Mouse (Mus musculus) CH12.LX (cell line): ENCODE measurements around the gene Vps26b. TPM values are rescaled to one million over a fixed set of nuclear protein-coding genes. Genes with fewer than 3 reads are reported as not detected.

Experiments used
- DNase-seq: peaks from one replicate; pipeline ENCODE4 v3.0.0-alpha.2; 2013; ENCODE audit errors: extremely low read depth
- H3K27ac ChIP-seq: 2 replicates; pipeline ENCODE4 v1.5.1; 2012; ENCODE audit warnings: low read depth, mild to moderate bottlenecking, control low read depth, moderate library complexity; ENCODE audit not compliant: insufficient read depth
- H3K27me3 ChIP-seq: replicated peaks from 2 replicates; pipeline ENCODE3; 2012; ENCODE audit warnings: inconsistent platforms
- H3K36me3 ChIP-seq, 2 experiments: replicated peaks in 1 of 2; 2 replicates each; pipeline versions ENCODE3 to v1.6.1; 2012; ENCODE audit warnings: inconsistent platforms in 1 of 2, low read length in 1 of 2, mild to moderate bottlenecking in 1 of 2, mixed read lengths in 1 of 2, moderate library complexity in 1 of 2; ENCODE audit not compliant: control insufficient read depth in 1 of 2, insufficient read depth in 1 of 2
- H3K4me1 ChIP-seq, 2 experiments: 2 replicates each; pipeline ENCODE4 v1.6.1; 2012; ENCODE audit warnings: inconsistent platforms in 1 of 2, moderate library complexity in 1 of 2; ENCODE audit not compliant: insufficient read depth in 2 of 2, control insufficient read depth in 1 of 2
- H3K4me2 ChIP-seq: 2 replicates; pipeline ENCODE4 v1.6.1; 2012; ENCODE audit warnings: low read depth, mild to moderate bottlenecking, control low read depth; ENCODE audit not compliant: poor library complexity, insufficient read depth, severe bottlenecking
- H3K4me3 ChIP-seq, 3 experiments: fragments of 150-350 bp in 1 of 3; sonication (generic) in 1 of 3; replicated peaks in 1 of 3; 2 replicates each; pipeline versions ENCODE3 to v1.5.1; 2011 to 2012; ENCODE audit warnings: low read depth in 2 of 3, low read length in 2 of 3, mild to moderate bottlenecking in 2 of 3, moderate library complexity in 2 of 3, control low read depth in 1 of 3, improper control_type of control experiment in 1 of 3, inconsistent platforms in 1 of 3, mixed read lengths in 1 of 3; ENCODE audit not compliant: poor library complexity in 1 of 3
- H3K79me2 ChIP-seq: replicated peaks from 2 replicates; pipeline ENCODE4 v1.6.1; 2012; ENCODE audit warnings: mild to moderate bottlenecking, moderate library complexity; ENCODE audit not compliant: control insufficient read depth, poor library complexity, insufficient read depth, severe bottlenecking; ENCODE audit errors: extremely low read depth
- H3K9ac ChIP-seq: 2 replicates; pipeline ENCODE4 v1.6.1; 2012; ENCODE audit warnings: low read depth, mild to moderate bottlenecking, control low read depth, moderate library complexity; ENCODE audit not compliant: insufficient read depth
- H3K9me3 ChIP-seq: replicated peaks from 2 replicates; pipeline ENCODE3; 2012; ENCODE audit warnings: low read length, inconsistent platforms, mixed read lengths
- CHD2 ChIP-seq: IDR thresholded peaks from 2 replicates; pipeline ENCODE4 v1.6.1; 2011; ENCODE audit warnings: low read length, improper control_type of control experiment
- EP300 ChIP-seq: IDR thresholded peaks from 2 replicates; pipeline ENCODE4 v1.6.1; 2011; ENCODE audit warnings: low read length, improper control_type of control experiment
- ETS1 ChIP-seq: conservative IDR thresholded peaks from 2 replicates; pipeline ENCODE4 v1.6.1; 2012; ENCODE audit warnings: low read depth, mild to moderate bottlenecking, inconsistent platforms, low read length, improper control_type of control experiment, moderate library complexity
- JUND ChIP-seq: conservative IDR thresholded peaks from 2 replicates; pipeline ENCODE4 v1.6.1; 2011; ENCODE audit warnings: low read depth, low read length, improper control_type of control experiment
- KAT2A ChIP-seq: IDR thresholded peaks from 2 replicates; pipeline ENCODE4 v1.6.1; 2012; ENCODE audit warnings: low read length, improper control_type of control experiment, inconsistent platforms; ENCODE audit not compliant: insufficient replicate concordance
- MAFK ChIP-seq: IDR thresholded peaks from 2 replicates; pipeline ENCODE4 v1.6.1; 2011; ENCODE audit warnings: low read length, improper control_type of control experiment; ENCODE audit not compliant: insufficient replicate concordance
- MAX ChIP-seq: IDR thresholded peaks from 2 replicates; pipeline ENCODE4 v1.6.1; 2011; ENCODE audit warnings: low read length, improper control_type of control experiment
- MEF2A ChIP-seq: IDR thresholded peaks from 2 replicates; pipeline ENCODE4 v1.6.1; 2014; ENCODE audit warnings: low read depth, mild to moderate bottlenecking, inconsistent platforms, low read length, improper control_type of control experiment, borderline replicate concordance
- MXI1 ChIP-seq: IDR thresholded peaks from 2 replicates; pipeline ENCODE4 v1.6.1; 2011; ENCODE audit warnings: mild to moderate bottlenecking, low read depth, low read length, improper control_type of control experiment
- MYC ChIP-seq: IDR thresholded peaks from 2 replicates; pipeline ENCODE4 v1.6.1; 2011; ENCODE audit warnings: low read depth, mild to moderate bottlenecking, improper control_type of control experiment, low read length
- PAX5 ChIP-seq: IDR thresholded peaks from 2 replicates; pipeline ENCODE4 v1.6.1; 2012; ENCODE audit warnings: low read length, inconsistent platforms, mixed read lengths
- POLR2A ChIP-seq: IDR thresholded peaks from 2 replicates; pipeline ENCODE4 v1.6.1; 2011; ENCODE audit warnings: low read depth, mild to moderate bottlenecking, improper control_type of control experiment, low read length
- POLR2AphosphoS2 ChIP-seq: IDR thresholded peaks from 2 replicates; pipeline ENCODE4 v1.6.1; 2011; ENCODE audit warnings: low read depth, low read length, improper control_type of control experiment
- SIN3A ChIP-seq: IDR thresholded peaks from 2 replicates; pipeline ENCODE4 v1.6.1; 2012; ENCODE audit warnings: low read length, improper control_type of control experiment, inconsistent platforms
- SMC3 ChIP-seq: IDR thresholded peaks from 2 replicates; pipeline ENCODE4 v1.6.1; 2011; ENCODE audit warnings: low read depth, low read length, improper control_type of control experiment
- TBP ChIP-seq: conservative IDR thresholded peaks from 2 replicates; pipeline ENCODE4 v1.6.1; 2011; ENCODE audit warnings: low read depth, low read length, improper control_type of control experiment
- TCF12 ChIP-seq: IDR thresholded peaks from 2 replicates; pipeline ENCODE4 v1.6.1; 2014; ENCODE audit warnings: low read depth, mild to moderate bottlenecking, inconsistent platforms, low read length, improper control_type of control experiment
- UBTF ChIP-seq: IDR thresholded peaks from 2 replicates; pipeline ENCODE4 v1.6.1; 2012; ENCODE audit warnings: low read depth, mild to moderate bottlenecking, inconsistent platforms, low read length, improper control_type of control experiment, moderate library complexity
- USF1 ChIP-seq: IDR thresholded peaks from 2 replicates; pipeline ENCODE4 v1.6.1; 2014; ENCODE audit warnings: low read depth, mild to moderate bottlenecking, inconsistent platforms, low read length, improper control_type of control experiment
- USF2 ChIP-seq: conservative IDR thresholded peaks from 2 replicates; pipeline ENCODE4 v1.6.1; 2011; ENCODE audit warnings: low read depth, low read length, improper control_type of control experiment
- ZMIZ1 ChIP-seq: IDR thresholded peaks from 2 replicates; pipeline ENCODE4 v1.6.1; 2012; ENCODE audit warnings: low read depth, mild to moderate bottlenecking, inconsistent platforms, low read length, improper control_type of control experiment
- ZNF384 ChIP-seq: IDR thresholded peaks from 2 replicates; pipeline ENCODE4 v1.6.1; 2012; ENCODE audit warnings: low read depth, low read length, improper control_type of control experiment, inconsistent platforms
- dilution Hi-C: fragments of 300-500 bp; cut with MboI; formaldehyde crosslinking; loops from 2 replicates; pipeline ENCODE4 v1.14.3; 2020; ENCODE audit warnings: low sequenced_read_pairs; ENCODE audit not compliant: extremely low pct_unique_long_range_greater_than_20kb, extremely low pct_ligation_motif_present
- in situ Hi-C: fragments of 300-500 bp; cut with MboI; formaldehyde crosslinking; loops from 3 replicates; pipeline ENCODE4 v1.14.3; 2019; ENCODE audit warnings: low sequenced_read_pairs, low pct_ligation_motif_present, low pct_unique_long_range_greater_than_20kb, mixed read lengths
- polyA plus RNA-seq: library from polyadenylated mRNA; unstranded; fragments of >175 nt; gene quantifications from 2 replicates; pipeline ENCODE4 v1.2.1, GENCODE M21; 2012; ENCODE audit warnings: low read depth; ENCODE audit not compliant: insufficient read length
- total RNA-seq, 2 experiments: library from RNA; depleted of rRNA; stranded (reverse); fragments of 300-350 nt in 1 of 2; fragments of >200 nt in 1 of 2; gene quantifications; 2 replicates each; pipeline ENCODE4 v1.2.3; 2012 to 2014

Gene Vps26b
- total and polyA plus RNA-seq, 3 experiments, result 16.6 to 33.8 (median 21.0) TPM

- no peaks in the 10 kb centered on the region for H3K9me3 ChIP-seq
- no peaks in the 10 kb centered on the region for H3K79me2 ChIP-seq
- no peaks in the 10 kb centered on the region for H3K27me3 ChIP-seq
- peaks cover 0 to 5% of the 10 kb centered on the region in 2 experiments; a peak in 1 of 4 replicates for H3K4me1 ChIP-seq
- TF ChIP-seq MXI1 (no peak), ZNF384 (no peak), KAT2A (no peak), PAX5 (no peak), MAX (no peak), MEF2A (no peak), UBTF (no peak), TCF12 (no peak), CHD2 (no peak), SIN3A (no peak), JUND (no peak), ETS1 (no peak), USF1 (no peak), MAFK (no peak)
- H3K4me3 ChIP-seq, result no peak overlapping the region
- H3K4me2 ChIP-seq, result no peak overlapping the region
- in situ Hi-C loops, result no loop called here
- no peak for DNase-seq
- H3K9ac ChIP-seq, result no peak overlapping the region
- H3K27ac ChIP-seq, result no peak overlapping the region
- dilution Hi-C loops, result no loop called here
- H3K36me3 ChIP-seq, result peaks cover 52 to 63% of the 10 kb centered on the region in 2 experiments
Measured at GRCm38 (mm10) chr9:26978776-26979175, 51.1 kb downstream of the Vps26b start.

GRCm38 (mm10) chr9:26977754-26978153 lies 52.1 kb downstream of the Vps26b start:
- no peak overlapping the region for H3K4me2 ChIP-seq
- dilution Hi-C loops (no loop called here), in situ Hi-C loops (no loop called here)
- no peak overlapping the region for H3K4me3 ChIP-seq
- H3K4me1 ChIP-seq, result peaks cover 0 to 5% of the 10 kb centered on the region in 2 experiments; a peak in 1 of 4 replicates
- TF ChIP-seq SMC3 (no peak), ZNF384 (no peak), ZMIZ1 (no peak), EP300 (no peak), USF1 (no peak), USF2 (no peak), TBP (no peak), MYC (no peak), POLR2A (no peak), MAX (no peak), POLR2AphosphoS2 (no peak), SIN3A (no peak)
- H3K27me3 ChIP-seq, result no peaks in the 10 kb centered on the region
- H3K9ac ChIP-seq, result no peak overlapping the region
- peaks cover 51 to 61% of the 10 kb centered on the region in 2 experiments for H3K36me3 ChIP-seq
- H3K9me3 ChIP-seq, result no peaks in the 10 kb centered on the region
- DNase-seq, result no peak
- no peaks in the 10 kb centered on the region for H3K79me2 ChIP-seq
- no peak overlapping the region for H3K27ac ChIP-seq

Other genes with a start within 250 kb of the Vps26b start
- not detected in 2 replicates for gene Glb1l2, start 223.6 kb downstream of the Vps26b start, total RNA-seq (2012; rRNA removed)
- gene Glb1l2, start 223.6 kb downstream of the Vps26b start, total RNA-seq (2014; rRNA removed), result not detected in 2 replicates
- gene Glb1l2, start 223.6 kb downstream of the Vps26b start, polyA plus RNA-seq, result not detected in 2 replicates
- not detected in 2 replicates for gene Glb1l3, start 169.2 kb downstream of the Vps26b start, total RNA-seq (2012; rRNA removed)
- not detected in 2 replicates for gene Glb1l3, start 169.2 kb downstream of the Vps26b start, total RNA-seq (2014; rRNA removed)
- not detected in 2 replicates for gene Glb1l3, start 169.2 kb downstream of the Vps26b start, polyA plus RNA-seq
- 5.1 and 10.6 TPM in 2 replicates for gene Gm1110, start 107.0 kb downstream of the Vps26b start, total RNA-seq (2012; rRNA removed)
- 0.35 TPM in 1 of 2 replicates, not detected in the other for gene Gm1110, start 107.0 kb downstream of the Vps26b start, total RNA-seq (2014; rRNA removed)
- 0.27 TPM in 1 of 2 replicates, not detected in the other for gene Gm1110, start 107.0 kb downstream of the Vps26b start, polyA plus RNA-seq
- gene Acad8, start 30.5 kb downstream of the Vps26b start, total RNA-seq (2012; rRNA removed), result 22.8 and 24.7 TPM in 2 replicates
- 21.7 and 26.7 TPM in 2 replicates for gene Acad8, start 30.5 kb downstream of the Vps26b start, total RNA-seq (2014; rRNA removed)
- gene Acad8, start 30.5 kb downstream of the Vps26b start, polyA plus RNA-seq, result 13.7 and 18.8 TPM in 2 replicates
- gene Thyn1, start 30.4 kb downstream of the Vps26b start, total RNA-seq (2012; rRNA removed), result 150 and 176 TPM in 2 replicates
- gene Thyn1, start 30.4 kb downstream of the Vps26b start, total RNA-seq (2014; rRNA removed), result 203 and 230 TPM in 2 replicates
- gene Thyn1, start 30.4 kb downstream of the Vps26b start, polyA plus RNA-seq, result 141 and 151 TPM in 2 replicates
- gene Ncapd3, start 110 bp upstream of the Vps26b start, total RNA-seq (2012; rRNA removed), result 32.2 and 33.7 TPM in 2 replicates
- 38.2 and 39.2 TPM in 2 replicates for gene Ncapd3, start 110 bp upstream of the Vps26b start, total RNA-seq (2014; rRNA removed)
- 23.5 and 29.9 TPM in 2 replicates for gene Ncapd3, start 110 bp upstream of the Vps26b start, polyA plus RNA-seq
- 0.13 and 0.17 TPM in 2 replicates for gene Jam3, start 125.4 kb upstream of the Vps26b start, total RNA-seq (2012; rRNA removed)
- gene Jam3, start 125.4 kb upstream of the Vps26b start, total RNA-seq (2014; rRNA removed), result 0.57 and 0.72 TPM in 2 replicates
- 1.7 and 2.0 TPM in 2 replicates for gene Jam3, start 125.4 kb upstream of the Vps26b start, polyA plus RNA-seq